Mouse (Mus musculus): ENCODE results near the gene Zfp28. TPM values are rescaled to one million over a fixed set of nuclear protein-coding genes. Genes with fewer than 3 reads are reported as not detected.

The Zfp28 gene
- polyA plus RNA-seq, 1 experiment from 2014 or later, result 13.8 TPM

Other genes starting within 250 kb of the Zfp28 start
- 13.8 TPM in 2 replicates for gene Zfp787, start 227.3 kb upstream of the Zfp28 start, polyA plus RNA-seq (2014; fragmentation: Nextera tagmentation; extraction: Ambion mirVana)
- gene Zfp444, start 211.1 kb upstream of the Zfp28 start, polyA plus RNA-seq (2014; fragmentation: Nextera tagmentation; extraction: Ambion mirVana), result 66.4 and 73.4 TPM in 2 replicates
- not detected in 2 replicates for gene Galp, start 186.2 kb upstream of the Zfp28 start, polyA plus RNA-seq (2014; fragmentation: Nextera tagmentation; extraction: Ambion mirVana)
- gene Zscan5b, start 161.0 kb upstream of the Zfp28 start, polyA plus RNA-seq (2014; fragmentation: Nextera tagmentation; extraction: Ambion mirVana), result not detected in 2 replicates
- gene Epp13, start 130.6 kb upstream of the Zfp28 start, polyA plus RNA-seq (2014; fragmentation: Nextera tagmentation; extraction: Ambion mirVana), result not detected in 2 replicates
- gene Zfp667, start 96.7 kb upstream of the Zfp28 start, polyA plus RNA-seq (2014; fragmentation: Nextera tagmentation; extraction: Ambion mirVana), result 7.4 and 8.2 TPM in 2 replicates
- 8.3 and 8.8 TPM in 2 replicates for gene Zfp583, start 52.0 kb upstream of the Zfp28 start, polyA plus RNA-seq (2014; fragmentation: Nextera tagmentation; extraction: Ambion mirVana)
- gene Gm3854, start 39.5 kb upstream of the Zfp28 start, polyA plus RNA-seq (2014; fragmentation: Nextera tagmentation; extraction: Ambion mirVana), result 1.4 and 1.6 TPM in 2 replicates
- 1.9 and 3.0 TPM in 2 replicates for gene Zfp78, start 20.0 kb upstream of the Zfp28 start, polyA plus RNA-seq (2014; fragmentation: Nextera tagmentation; extraction: Ambion mirVana)
- gene Smim17, start 15.4 kb downstream of the Zfp28 start, polyA plus RNA-seq (2014; fragmentation: Nextera tagmentation; extraction: Ambion mirVana), result 0.28 TPM in 1 of 2 replicates, not detected in the other
- not detected in 2 replicates for gene Gm20715, start 27.0 kb downstream of the Zfp28 start, polyA plus RNA-seq (2014; fragmentation: Nextera tagmentation; extraction: Ambion mirVana)
- not detected in 2 replicates for gene Olfr1344, start 55.4 kb downstream of the Zfp28 start, polyA plus RNA-seq (2014; fragmentation: Nextera tagmentation; extraction: Ambion mirVana)
- not detected in 2 replicates for gene Olfr1336, start 72.9 kb downstream of the Zfp28 start, polyA plus RNA-seq (2014; fragmentation: Nextera tagmentation; extraction: Ambion mirVana)
- gene Olfr1346, start 83.8 kb downstream of the Zfp28 start, polyA plus RNA-seq (2014; fragmentation: Nextera tagmentation; extraction: Ambion mirVana), result not detected in 2 replicates
- not detected in 2 replicates for gene Olfr5, start 103.6 kb downstream of the Zfp28 start, polyA plus RNA-seq (2014; fragmentation: Nextera tagmentation; extraction: Ambion mirVana)
- gene Olfr1347, start 116.5 kb downstream of the Zfp28 start, polyA plus RNA-seq (2014; fragmentation: Nextera tagmentation; extraction: Ambion mirVana), result not detected in 2 replicates
- gene Olfr1348, start 125.5 kb downstream of the Zfp28 start, polyA plus RNA-seq (2014; fragmentation: Nextera tagmentation; extraction: Ambion mirVana), result not detected in 2 replicates
- gene Olfr1349, start 139.7 kb downstream of the Zfp28 start, polyA plus RNA-seq (2014; fragmentation: Nextera tagmentation; extraction: Ambion mirVana), result not detected in 2 replicates
- not detected in 2 replicates for gene Olfr1350, start 181.5 kb downstream of the Zfp28 start, polyA plus RNA-seq (2014; fragmentation: Nextera tagmentation; extraction: Ambion mirVana)

Data from embryonic facial prominence, embryonic 11.5 days (tissue).